Mouse (Mus musculus): Measurements from ENCODE around the gene P2ry14. TPM values are rescaled to one million over a fixed set of nuclear protein-coding genes. Genes with fewer than 3 reads are reported as not detected.
"Not testable (repeated sequence)": the region's sequence is repeated elsewhere in the genome, so short reads cannot be mapped to it uniquely, and the experiment has no call there.

Gene P2ry14
- polyA plus RNA-seq, 1 experiment = 8.0 TPM

DNA sequence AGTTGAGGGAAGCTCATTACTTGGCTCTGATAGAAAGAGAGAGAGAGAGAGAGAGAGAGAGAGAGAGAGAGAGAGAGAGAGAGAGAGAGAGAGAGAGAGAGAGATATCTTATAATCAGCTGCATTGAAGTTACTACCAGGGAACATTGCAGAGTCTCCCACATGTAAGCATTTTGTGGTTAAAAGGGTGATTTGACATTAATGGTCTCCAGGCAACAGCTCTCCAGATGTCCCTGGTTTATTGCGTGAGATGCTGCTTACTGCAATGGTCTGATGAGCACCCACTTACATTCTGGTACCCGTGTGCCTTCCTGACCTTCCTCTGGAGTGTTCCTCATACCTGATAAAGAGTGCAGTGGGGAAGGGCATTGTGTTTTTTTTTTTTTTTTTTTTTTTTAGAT is 1.5 kb upstream of the P2ry14 start:
- Histone ChIP-seq H3K4me3 (replicated peaks; ENCODE audit: extremely low read depth, low read depth, low read length) (no peak overlapping the region), H3K4me1 (ENCODE audit: control insufficient read depth, insufficient read depth, low read length) (no peaks in the 10 kb centered on the region)
- 61% methylated on average over 2 of the region's 2 CpGs for WGBS
- no peak for TF ChIP-seq CTCF (IDR thresholded peaks at IDR 0.05; ENCODE audit: insufficient read depth, low read length)
- no peak for TF ChIP-seq POLR2A (IDR thresholded peaks at IDR 0.05; ENCODE audit: borderline replicate concordance, extremely low read depth, low read depth, low read length)
- DNase-seq = no peak

DNA sequence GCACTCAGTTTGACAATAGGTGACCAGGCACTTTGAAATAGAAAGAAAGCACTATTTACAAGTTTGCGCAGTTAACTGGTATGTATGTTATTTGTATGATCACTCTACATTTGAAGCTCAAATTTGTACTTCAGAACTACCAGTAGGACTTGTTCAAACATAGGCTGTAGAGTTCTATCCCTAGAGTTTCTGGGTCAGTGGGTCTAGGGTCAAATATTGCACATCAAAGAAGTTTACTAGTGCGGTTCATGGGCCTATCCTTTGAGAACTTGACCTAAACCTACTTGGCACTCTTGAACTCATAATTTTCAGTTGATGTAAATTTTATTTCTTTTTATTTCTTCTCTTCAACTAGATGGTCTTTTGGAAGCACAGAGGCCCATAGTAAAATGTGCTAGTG is 2.8 kb downstream of the P2ry14 start:
- TF ChIP-seq POLR2A (IDR thresholded peaks at IDR 0.05; ENCODE audit: borderline replicate concordance, extremely low read depth, low read depth, low read length) = no peak
- TF ChIP-seq CTCF (IDR thresholded peaks at IDR 0.05; ENCODE audit: insufficient read depth, low read length) = no peak
- DNase-seq = no peak
- WGBS = 94% methylated on average over 2 of the region's 2 CpGs
- H3K4me3 ChIP-seq (replicated peaks; ENCODE audit: extremely low read depth, low read depth, low read length) = no peak overlapping the region
- H3K4me1 ChIP-seq (ENCODE audit: control insufficient read depth, insufficient read depth, low read length) = no peaks in the 10 kb centered on the region

DNA sequence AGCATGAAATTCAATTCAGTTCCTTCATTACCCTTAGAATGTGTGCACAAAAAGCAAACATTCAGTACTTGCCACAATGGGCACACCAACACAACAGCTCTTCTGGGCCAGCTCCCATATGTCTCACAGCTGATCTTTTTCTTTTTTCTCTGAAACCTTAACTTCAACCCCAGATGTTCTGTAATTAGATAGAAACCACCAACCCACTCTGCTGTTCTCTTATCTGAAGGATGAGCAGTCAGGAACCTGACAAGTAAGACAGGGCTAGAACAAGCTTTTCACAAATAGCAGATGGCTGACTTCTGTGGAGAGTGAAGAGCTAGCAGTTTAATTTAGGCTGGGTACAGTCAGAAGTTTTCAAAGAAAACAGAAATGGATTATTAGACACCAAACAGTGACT is 3.8 kb downstream of the P2ry14 start:
- H3K4me1 ChIP-seq (ENCODE audit: control insufficient read depth, insufficient read depth, low read length) = no peaks in the 10 kb centered on the region
- H3K4me3 ChIP-seq (replicated peaks; ENCODE audit: extremely low read depth, low read depth, low read length) = no peak overlapping the region
- no peak for DNase-seq
- TF ChIP-seq POLR2A (IDR thresholded peaks at IDR 0.05; ENCODE audit: borderline replicate concordance, extremely low read depth, low read depth, low read length) = no peak
- no peak for TF ChIP-seq CTCF (IDR thresholded peaks at IDR 0.05; ENCODE audit: insufficient read depth, low read length)

DNA sequence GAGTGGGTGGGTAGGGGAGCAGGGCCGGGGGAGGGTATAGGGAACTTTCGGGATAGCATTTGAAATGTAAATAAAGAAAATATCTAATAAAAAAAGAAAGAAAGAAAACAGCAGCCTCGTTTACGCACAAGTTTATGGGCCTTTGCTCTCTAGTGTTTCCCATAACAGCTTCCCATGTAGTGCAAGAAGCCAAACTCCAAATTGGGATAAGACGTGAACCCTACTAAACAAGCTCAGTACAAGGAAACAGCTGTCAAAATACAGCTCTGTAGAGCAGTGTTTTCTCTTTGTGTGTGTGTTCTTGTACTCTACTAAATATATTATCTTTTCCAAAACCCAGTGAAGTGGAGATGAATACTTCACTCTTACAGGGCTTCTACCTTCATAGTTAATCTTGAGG is 8.2 kb downstream of the P2ry14 start:
- WGBS = 63% methylated on average over 5 of the region's 5 CpGs
- H3K4me1 ChIP-seq (ENCODE audit: control insufficient read depth, insufficient read depth, low read length) = no peaks in the 10 kb centered on the region
- TF ChIP-seq POLR2A (IDR thresholded peaks at IDR 0.05; ENCODE audit: borderline replicate concordance, extremely low read depth, low read depth, low read length) = no peak
- no peak for TF ChIP-seq CTCF (IDR thresholded peaks at IDR 0.05; ENCODE audit: insufficient read depth, low read length)
- DNase-seq = no peak
- H3K4me3 ChIP-seq (replicated peaks; ENCODE audit: extremely low read depth, low read depth, low read length) = no peak overlapping the region

DNA sequence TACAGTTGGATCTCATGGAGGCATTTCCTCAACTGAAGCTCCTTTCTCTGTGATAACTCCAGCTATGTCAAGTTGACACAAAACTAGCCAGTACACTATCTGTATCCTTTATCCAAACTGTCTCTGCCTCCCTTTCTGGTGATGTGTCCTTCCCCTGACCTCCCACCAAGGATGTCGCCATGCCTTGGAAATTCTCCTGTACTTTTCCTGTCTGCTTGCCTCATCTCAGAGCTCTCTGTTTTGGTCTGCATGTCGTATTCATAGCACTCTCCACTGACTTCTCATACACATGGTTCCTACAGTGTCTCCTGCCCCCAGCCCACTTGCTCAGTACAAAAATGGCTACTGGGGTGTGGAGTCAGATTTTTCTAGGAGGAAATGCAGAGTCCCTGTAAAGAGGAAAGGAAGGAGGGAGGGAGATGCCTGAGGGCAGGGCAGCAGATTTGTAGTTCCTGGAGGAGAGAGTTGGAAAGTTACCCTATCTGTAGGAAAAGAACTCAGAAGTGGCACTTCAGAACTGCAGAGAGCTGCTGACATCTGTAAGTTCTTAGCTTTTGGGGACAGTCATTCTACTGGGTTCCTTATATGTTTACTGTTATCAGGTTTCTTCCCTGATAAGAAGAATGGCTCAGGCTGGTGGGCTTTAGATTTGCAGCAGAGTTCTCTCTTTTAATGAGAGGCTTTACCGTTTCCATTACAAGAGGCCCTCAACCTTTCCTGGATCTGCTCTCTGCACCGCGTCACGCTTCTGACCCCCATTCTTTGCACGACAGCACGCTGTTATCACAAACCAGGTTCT is 11.7 kb downstream of the P2ry14 start:
- WGBS = 52% methylated on average over 8 of the region's 8 CpGs
- H3K4me1 ChIP-seq (ENCODE audit: control insufficient read depth, insufficient read depth, low read length) = no peaks in the 10 kb centered on the region
- no peak for DNase-seq
- no peak overlapping the region for H3K4me3 ChIP-seq (replicated peaks; ENCODE audit: extremely low read depth, low read depth, low read length)
- TF ChIP-seq POLR2A (IDR thresholded peaks at IDR 0.05; ENCODE audit: borderline replicate concordance, extremely low read depth, low read depth, low read length) (no peak), CTCF (IDR thresholded peaks at IDR 0.05; ENCODE audit: insufficient read depth, low read length) (no peak)

DNA sequence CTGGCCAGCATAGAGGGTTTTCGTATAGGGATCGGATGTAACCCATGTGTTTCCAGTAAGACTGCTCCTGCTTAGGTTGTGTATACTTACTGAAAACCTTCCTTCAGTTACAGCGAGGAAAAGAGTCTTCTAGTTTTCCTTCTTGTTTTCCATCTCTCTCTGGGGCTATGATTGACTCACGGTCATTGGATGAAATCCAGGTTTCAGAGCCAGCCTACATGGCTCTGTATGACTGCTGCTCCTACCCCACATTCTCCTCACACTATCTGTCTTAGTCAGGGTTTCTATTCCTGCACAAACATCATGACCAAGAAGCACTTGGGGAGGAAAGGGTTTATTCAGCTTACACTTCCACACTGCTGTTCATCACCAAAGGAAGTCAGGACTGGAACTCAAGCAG is 12.5 kb downstream of the P2ry14 start:
- DNase-seq; H3K4me1 ChIP-seq (ENCODE audit: control insufficient read depth, insufficient read depth, low read length); H3K4me3 ChIP-seq (replicated peaks; ENCODE audit: extremely low read depth, low read depth, low read length): not testable (repeated sequence)
- WGBS = 80% methylated on average over 4 of the region's 4 CpGs

DNA sequence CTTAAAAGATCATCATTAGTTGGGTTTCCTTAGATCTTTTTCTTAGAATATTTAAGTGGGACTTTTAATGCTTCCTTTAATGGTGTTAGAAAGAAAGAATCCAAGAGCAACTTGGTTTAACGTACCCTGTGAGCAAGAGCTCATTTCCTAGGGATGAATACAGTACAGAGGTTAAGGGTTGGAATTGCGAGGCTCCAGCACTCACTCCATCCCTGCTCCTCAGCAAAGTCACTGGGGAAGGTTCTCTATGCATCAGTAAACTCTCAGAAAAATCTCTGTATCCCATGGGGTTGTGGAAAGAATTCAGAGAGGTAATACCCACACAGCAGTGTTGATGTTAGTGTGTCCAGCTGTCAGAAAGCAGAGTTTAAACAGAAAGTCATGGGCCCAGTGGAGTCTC is 13.3 kb downstream of the P2ry14 start:
- Histone ChIP-seq H3K4me1 (ENCODE audit: control insufficient read depth, insufficient read depth, low read length) (no peaks in the 10 kb centered on the region), H3K4me3 (replicated peaks; ENCODE audit: extremely low read depth, low read depth, low read length) (no peak overlapping the region)
- TF ChIP-seq POLR2A (IDR thresholded peaks at IDR 0.05; ENCODE audit: borderline replicate concordance, extremely low read depth, low read depth, low read length) = no peak
- TF ChIP-seq CTCF (IDR thresholded peaks at IDR 0.05; ENCODE audit: insufficient read depth, low read length) = no peak
- 74% methylated on average over 2 of the region's 2 CpGs for WGBS
- no peak for DNase-seq

DNA sequence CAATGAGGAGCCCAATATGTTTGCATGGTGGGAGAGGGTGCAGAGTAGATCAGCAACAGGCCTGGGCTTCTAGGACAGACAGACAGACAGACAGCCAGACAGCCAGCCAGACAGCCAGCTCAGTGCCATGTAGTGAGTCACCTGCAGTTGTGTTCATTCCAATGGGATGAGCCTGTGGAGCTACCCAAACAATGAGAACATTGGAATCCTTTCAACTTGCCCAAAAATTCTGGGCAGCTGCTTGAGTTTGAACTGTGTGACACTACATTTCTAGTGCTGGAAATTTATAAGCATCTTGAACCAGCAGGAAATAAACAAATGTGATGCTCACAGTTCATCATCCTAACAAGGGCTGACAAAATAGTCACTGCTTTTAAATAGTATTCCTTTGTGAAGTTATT is 13.8 kb downstream of the P2ry14 start:
- DNase-seq = no peak
- Histone ChIP-seq H3K4me3 (replicated peaks; ENCODE audit: extremely low read depth, low read depth, low read length) (no peak overlapping the region), H3K4me1 (ENCODE audit: control insufficient read depth, insufficient read depth, low read length) (no peaks in the 10 kb centered on the region)
- TF ChIP-seq POLR2A (IDR thresholded peaks at IDR 0.05; ENCODE audit: borderline replicate concordance, extremely low read depth, low read depth, low read length) (no peak), CTCF (IDR thresholded peaks at IDR 0.05; ENCODE audit: insufficient read depth, low read length) (no peak)

DNA sequence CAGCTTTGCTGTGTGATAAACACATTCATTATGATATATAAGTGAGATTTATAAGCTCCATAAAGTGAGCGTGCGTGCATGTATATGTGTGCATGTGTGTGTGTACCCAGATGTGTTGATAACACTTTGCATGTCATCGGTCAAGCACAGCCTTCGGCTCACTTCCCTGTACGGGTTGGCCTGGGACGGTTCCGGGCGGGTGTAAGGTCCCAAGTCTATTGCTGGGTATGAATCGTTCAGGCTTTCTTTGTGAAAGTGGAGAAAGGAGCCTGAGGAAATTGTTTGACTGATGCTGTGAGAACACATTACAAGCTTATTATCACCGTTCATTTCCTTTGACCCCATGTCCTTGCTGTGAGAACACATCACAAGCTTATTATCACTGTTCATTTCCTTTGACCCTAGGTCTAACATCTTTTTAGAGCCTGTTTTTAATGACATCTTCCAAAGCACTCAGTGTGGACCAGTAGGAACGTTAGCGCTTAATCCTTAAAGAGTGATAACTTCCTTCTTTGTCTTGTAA is 14.4 kb downstream of the P2ry14 start:
- no peaks in the 10 kb centered on the region for H3K4me1 ChIP-seq (ENCODE audit: control insufficient read depth, insufficient read depth, low read length)
- no peak for TF ChIP-seq CTCF (IDR thresholded peaks at IDR 0.05; ENCODE audit: insufficient read depth, low read length)
- TF ChIP-seq POLR2A (IDR thresholded peaks at IDR 0.05; ENCODE audit: borderline replicate concordance, extremely low read depth, low read depth, low read length) = no peak
- 62% methylated on average over 12 of the region's 12 CpGs for WGBS
- H3K4me3 ChIP-seq (replicated peaks; ENCODE audit: extremely low read depth, low read depth, low read length) = no peak overlapping the region
- no peak for DNase-seq

DNA sequence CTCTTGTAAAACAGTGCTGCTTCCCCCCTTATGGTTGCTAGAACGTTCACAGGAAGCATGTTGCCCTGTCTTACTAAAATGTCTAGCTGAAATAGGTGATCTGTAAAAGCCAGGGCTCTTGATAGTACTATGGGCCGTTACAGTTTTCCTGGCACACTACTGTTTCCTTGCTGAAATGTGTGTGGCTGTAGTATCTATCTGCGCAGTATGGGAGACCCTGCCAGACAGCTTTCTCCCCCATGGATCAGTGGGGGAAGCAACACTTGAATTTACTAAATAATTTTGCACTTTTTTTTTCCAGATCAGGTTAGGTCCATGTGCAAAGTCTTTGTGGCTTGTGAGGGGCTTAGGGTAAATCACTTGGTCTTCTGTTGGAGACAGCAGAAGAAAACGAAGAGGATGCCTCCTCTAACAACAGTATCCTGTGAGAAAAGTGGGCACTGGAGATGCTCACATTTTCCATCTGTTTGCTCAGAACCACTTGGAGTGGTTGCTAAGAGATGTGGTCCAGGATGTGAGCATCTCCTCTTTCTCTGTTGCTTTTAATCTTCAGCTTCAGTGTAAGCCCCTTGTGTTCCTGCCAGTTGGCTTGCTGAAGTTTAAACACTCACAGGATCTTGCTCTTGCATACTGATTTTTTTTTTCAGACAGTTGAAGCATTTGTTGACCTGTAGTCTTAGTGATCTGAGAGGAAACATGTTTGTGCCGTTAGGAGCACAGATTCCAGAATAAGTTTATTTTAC is 17.3 kb downstream of the P2ry14 start:
- Histone ChIP-seq H3K4me1 (ENCODE audit: control insufficient read depth, insufficient read depth, low read length) (no peaks in the 10 kb centered on the region; the same call in 1 of the 2 replicates), H3K4me3 (replicated peaks; ENCODE audit: extremely low read depth, low read depth, low read length) (no peak overlapping the region)
- 48% methylated on average over 5 of the region's 5 CpGs for WGBS
- TF ChIP-seq POLR2A (IDR thresholded peaks at IDR 0.05; ENCODE audit: borderline replicate concordance, extremely low read depth, low read depth, low read length) (no peak), CTCF (IDR thresholded peaks at IDR 0.05; ENCODE audit: insufficient read depth, low read length) (no peak)
- no peak for DNase-seq

All from lung, adult 2 months (tissue).